10 mouse cellular contexts compared by ENCODE assay signal in genomic region chr9:78106821-78107220, GRCm38 (mm10). TPM values are rescaled to one million over a fixed set of nuclear protein-coding genes. Genes with fewer than 3 reads are reported as not detected.
DNase-seq lines count a peak whose midpoint lies in the region; ATAC-seq lines count a peak whose summit lies in the region.
"Had no signal": no experiment of that assay in that cellular context is flagged by ENCODE, and none has a peak within 500 bp of the region (broad histone marks: within the 10 kb centered on the region; RNA-seq: fewer than 3 reads in every experiment).

No protein-coding gene starts in this region.

- WGBS in forebrain, embryonic 10.5 days = 73% methylated on average over 4 of the region's 4 CpGs
- WGBS in forebrain, embryonic 14.5 days = 72% methylated on average over 4 of the region's 4 CpGs
- WGBS in lung, embryonic 16.5 days = 83% methylated on average over 4 of the region's 4 CpGs
- WGBS in liver, embryonic 16.5 days (ENCODE audit: insufficient replicate concordance) = 56% methylated on average over 4 of the region's 4 CpGs

- H3K4me1 ChIP-seq in forebrain, embryonic 10.5 days = peaks cover 30% of the 10 kb centered on the region
- peaks cover 9% of the 10 kb centered on the region for H3K4me1 ChIP-seq in forebrain, embryonic 14.5 days (ENCODE audit: control insufficient read depth, insufficient read depth, low read length)
- H3K4me1 ChIP-seq in lung, embryonic 16.5 days (replicated peaks; ENCODE audit: control insufficient read depth, insufficient read depth, low read length) = peaks cover 21% of the 10 kb centered on the region
- peaks cover 43% of the 10 kb centered on the region for H3K4me1 ChIP-seq in liver, embryonic 16.5 days (ENCODE audit: control insufficient read depth, low read depth, low read length)

- H3K9ac ChIP-seq in forebrain, embryonic 14.5 days (ENCODE audit: low read length) = no peak overlapping the region
- H3K9ac ChIP-seq in lung, embryonic 16.5 days (ENCODE audit: low read length) = no peak overlapping the region
- peak overlapping the region; percentile 100 for H3K9ac ChIP-seq in liver, embryonic 16.5 days (ENCODE audit: low read depth, low read length)

- H3K4me3 ChIP-seq in forebrain, embryonic 10.5 days = 0 out of 2 replicates have a peak overlapping the region, but pooled peaks have one; percentile 0
- no peak overlapping the region for H3K4me3 ChIP-seq in forebrain, embryonic 14.5 days (ENCODE audit: low read depth, low read length)
- H3K4me3 ChIP-seq in lung, embryonic 16.5 days (ENCODE audit: low read length) = no peak overlapping the region
- H3K4me3 ChIP-seq in liver, embryonic 16.5 days (ENCODE audit: low read depth, low read length) = peak overlapping the region; percentile 97

- H3K9me3 ChIP-seq in forebrain, embryonic 10.5 days = no peaks in the 10 kb centered on the region
- no peaks in the 10 kb centered on the region for H3K9me3 ChIP-seq in forebrain, embryonic 14.5 days (replicated peaks; ENCODE audit: control insufficient read depth, low read length)
- H3K9me3 ChIP-seq in lung, embryonic 16.5 days (ENCODE audit: control insufficient read depth, low read length) = no peaks in the 10 kb centered on the region
- H3K9me3 ChIP-seq in liver, embryonic 16.5 days (replicated peaks; ENCODE audit: control insufficient read depth, low read length) = no peaks in the 10 kb centered on the region

- no peak for ATAC-seq in forebrain, embryonic 14.5 days
- ATAC-seq in lung, embryonic 16.5 days (ENCODE audit: low read depth) = no peak
- no peak for ATAC-seq in liver, embryonic 16.5 days (ENCODE audit: low read depth)

- no peak overlapping the region for H3K27ac ChIP-seq in forebrain, embryonic 10.5 days
- H3K27ac ChIP-seq in forebrain, embryonic 14.5 days (ENCODE audit: low read depth, low read length) = no peak overlapping the region
- H3K27ac ChIP-seq in lung, embryonic 16.5 days (ENCODE audit: low read length) = no peak overlapping the region
- H3K27ac ChIP-seq in liver, embryonic 16.5 days (ENCODE audit: low read length) = peak overlapping the region; percentile 98

- H3K36me3 ChIP-seq in forebrain, embryonic 10.5 days (replicated peaks) = peaks cover 8% of the 10 kb centered on the region; the same call in 1 of the 2 replicates
- H3K36me3 ChIP-seq in forebrain, embryonic 14.5 days (ENCODE audit: control insufficient read depth, insufficient read depth, low read length) = no peaks in the 10 kb centered on the region
- H3K36me3 ChIP-seq in lung, embryonic 16.5 days (ENCODE audit: control insufficient read depth, insufficient read depth, low read length) = peaks cover 7% of the 10 kb centered on the region
- H3K36me3 ChIP-seq in liver, embryonic 16.5 days (ENCODE audit: control insufficient read depth, insufficient read depth) = peaks cover 22% of the 10 kb centered on the region

- no peak for DNase-seq in forebrain, embryonic 10.5 days (ENCODE audit: extremely low spot score, low spot score)
- no peak for DNase-seq in forebrain, embryonic 14.5 days (ENCODE audit: low spot score)
- DNase-seq in lung, adult 18-20 months = no peak
- DNase-seq in kidney, adult 9 months = peak; percentile 76
- no peak for DNase-seq in MN1 (ENCODE audit: low spot score)
- DNase-seq in layer of hippocampus, postnatal 36 days = no peak
- DNase-seq: right cerebral cortex, postnatal 14 days had no signal

- H3K4me2 ChIP-seq in forebrain, embryonic 14.5 days (ENCODE audit: low read length) = no peak overlapping the region
- peak overlapping the region; percentile 71 for H3K4me2 ChIP-seq in lung, embryonic 16.5 days (ENCODE audit: low read depth, low read length)
- peak overlapping the region; percentile 95 for H3K4me2 ChIP-seq in liver, embryonic 16.5 days (ENCODE audit: low read depth, low read length)

- H3K27me3 ChIP-seq in forebrain, embryonic 10.5 days (ENCODE audit: poor library complexity, severe bottlenecking) = peaks cover 6% of the 10 kb centered on the region; the same call in 1 of the 2 replicates
- no peaks in the 10 kb centered on the region for H3K27me3 ChIP-seq in forebrain, embryonic 14.5 days (replicated peaks; ENCODE audit: control insufficient read depth, insufficient read depth, low read length)
- no peaks in the 10 kb centered on the region for H3K27me3 ChIP-seq in lung, embryonic 16.5 days (ENCODE audit: control insufficient read depth, insufficient read depth, low read depth, low read length)
- H3K27me3 ChIP-seq in liver, embryonic 16.5 days (ENCODE audit: control insufficient read depth, insufficient read depth, low read depth, low read length) = no peaks in the 10 kb centered on the region

RNA-seq across cellular contexts. Expression of gene Fbxo9, which starts 2.0 kb away (rescaled TPM):
- 21.0 and 22.9 TPM in 2 replicates for polyA plus RNA-seq in forebrain, embryonic 10.5 days (2016; fragmentation: Nextera tagmentation; extraction: Ambion mirVana)
- 50.3 and 53.0 TPM in 2 replicates for polyA plus RNA-seq in forebrain, embryonic 14.5 days (2014; fragmentation: Nextera tagmentation; extraction: Ambion mirVana)
- polyA plus RNA-seq in lung, embryonic 16.5 days (2015; fragmentation: Nextera tagmentation; extraction: Ambion mirVana) = 38.6 and 42.9 TPM in 2 replicates
- polyA plus RNA-seq in liver, embryonic 16.5 days (2015; fragmentation: Nextera tagmentation; extraction: Ambion mirVana) = 65.3 and 66.2 TPM in 2 replicates
- total RNA-seq in layer of hippocampus, postnatal 36 days (2021) = 10 to 100 TPM; 90.2 to 92.4 TPM

RNA-seq across cellular contexts. Expression of gene Ick, which starts 2.2 kb away (rescaled TPM):
- polyA plus RNA-seq in forebrain, embryonic 10.5 days (2016; fragmentation: Nextera tagmentation; extraction: Ambion mirVana) = 31.9 and 36.0 TPM in 2 replicates
- 30.6 and 33.8 TPM in 2 replicates for polyA plus RNA-seq in forebrain, embryonic 14.5 days (2014; fragmentation: Nextera tagmentation; extraction: Ambion mirVana)
- 18.7 and 21.2 TPM in 2 replicates for polyA plus RNA-seq in lung, embryonic 16.5 days (2015; fragmentation: Nextera tagmentation; extraction: Ambion mirVana)
- 4.6 and 5.5 TPM in 2 replicates for polyA plus RNA-seq in liver, embryonic 16.5 days (2015; fragmentation: Nextera tagmentation; extraction: Ambion mirVana)
- total RNA-seq in layer of hippocampus, postnatal 36 days (2021) = 10 to 100 TPM; 21.3 to 22.2 TPM

RNA-seq across cellular contexts. Expression of gene Gcm1, which starts 55.1 kb away (rescaled TPM):
- 0.10 TPM in 1 of 2 replicates, not detected in the other for polyA plus RNA-seq in forebrain, embryonic 10.5 days (2016; fragmentation: Nextera tagmentation; extraction: Ambion mirVana)
- polyA plus RNA-seq in forebrain, embryonic 14.5 days (2014; fragmentation: Nextera tagmentation; extraction: Ambion mirVana) = not detected in 2 replicates
- 0.39 and 0.41 TPM in 2 replicates for polyA plus RNA-seq in lung, embryonic 16.5 days (2015; fragmentation: Nextera tagmentation; extraction: Ambion mirVana)
- not detected in 2 replicates for polyA plus RNA-seq in liver, embryonic 16.5 days (2015; fragmentation: Nextera tagmentation; extraction: Ambion mirVana)
- total RNA-seq in layer of hippocampus, postnatal 36 days (2021) = not detected
- polyA plus RNA-seq: cortical plate, adult 2 months had no signal

Comparison
In these comparisons a context has a peak if more than half of its experiments do, and no peak if none do; other contexts are left out.
1. H3K4me3 ChIP-seq: peak in forebrain, embryonic 10.5 days (single experiment) and liver, embryonic 16.5 days (single experiment); none in forebrain, embryonic 14.5 days (single experiment) and lung, embryonic 16.5 days (single experiment).